Mouse (Mus musculus) ES-Bruce4 (cell line): Measurements from ENCODE around the gene Kif17.

Source experiments
- CTCF ChIP-seq: IDR thresholded peaks from one replicate; pipeline ENCODE4 v1.8.1; 2011; ENCODE audit warnings: low read depth, low read length
- EP300 ChIP-seq: IDR thresholded peaks from 2 replicates; pipeline ENCODE4 v1.6.1; 2011; ENCODE audit warnings: low read depth, low read length; ENCODE audit not compliant: insufficient read depth
- POLR2A ChIP-seq: IDR thresholded peaks from one replicate; pipeline ENCODE4 v1.8.1; 2011; ENCODE audit warnings: low read length; ENCODE audit not compliant: insufficient read depth

GRCm38 (mm10) chr4:138223623-138224022 is 26.6 kb upstream of the Kif17 start:
- TF ChIP-seq CTCF = no peak
- TF ChIP-seq POLR2A = no peak
- no peak for TF ChIP-seq EP300
